Mouse (Mus musculus): ENCODE data around the gene Plcb4.
"Not testable (repeated sequence)": the region's sequence is repeated elsewhere in the genome, so short reads cannot be mapped to it uniquely, and the experiment has no call there.

Gene Plcb4

DNA sequence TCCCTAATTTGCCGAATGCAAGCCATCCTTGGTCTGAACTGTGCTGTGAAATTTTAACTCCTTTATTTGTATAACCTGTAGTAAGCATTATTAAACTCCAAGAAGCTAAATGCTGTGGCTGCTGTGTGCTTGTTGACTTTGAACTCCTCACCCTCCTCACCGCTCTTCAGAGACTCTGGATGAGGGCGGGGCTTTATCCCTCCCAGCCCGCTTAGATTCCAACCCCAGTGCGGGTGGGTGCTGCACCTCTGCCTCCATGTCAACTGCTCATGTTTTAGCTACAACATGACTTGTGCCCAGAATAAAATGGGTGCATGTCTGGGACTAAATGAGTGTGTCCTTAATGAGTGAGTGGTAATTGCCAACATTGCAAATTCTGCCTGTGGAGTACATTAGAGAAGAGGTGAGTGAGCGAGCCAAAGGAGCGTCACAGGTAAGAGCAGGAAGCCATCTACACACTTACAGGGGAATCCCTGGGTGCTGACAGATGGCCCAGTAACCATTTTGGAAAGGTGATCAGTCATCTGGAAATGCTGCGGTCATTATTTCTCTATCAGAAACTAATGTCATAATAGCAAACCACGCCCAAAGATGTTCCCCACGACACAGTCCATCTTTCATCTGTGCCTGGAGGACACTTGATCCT is 13.8 kb downstream of the Plcb4 start:
- no peak for DNase-seq (ENCODE audit: extremely low read depth, low read depth, low spot score)

DNA sequence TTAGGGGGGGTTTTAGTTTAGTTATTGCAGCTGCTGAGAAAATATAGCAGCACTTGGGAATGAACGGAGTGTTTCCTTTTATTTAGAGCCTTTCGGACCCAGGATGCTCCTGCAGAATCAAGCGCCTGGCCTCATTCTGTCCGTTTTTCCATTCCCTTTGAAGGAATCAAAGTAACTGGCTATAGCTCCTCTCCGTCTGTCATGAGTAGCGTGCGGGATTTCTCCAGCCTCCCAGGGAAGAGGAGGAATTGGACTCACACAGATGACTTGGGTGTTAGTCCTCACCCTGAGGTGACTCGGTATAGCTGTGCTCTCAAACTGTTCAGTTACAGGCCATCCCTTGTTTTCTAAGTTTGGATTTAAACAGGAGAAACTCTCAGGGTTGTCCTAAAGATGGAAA is 14.8 kb downstream of the Plcb4 start:
- no peak for DNase-seq (ENCODE audit: extremely low read depth, low read depth, low spot score)

DNA sequence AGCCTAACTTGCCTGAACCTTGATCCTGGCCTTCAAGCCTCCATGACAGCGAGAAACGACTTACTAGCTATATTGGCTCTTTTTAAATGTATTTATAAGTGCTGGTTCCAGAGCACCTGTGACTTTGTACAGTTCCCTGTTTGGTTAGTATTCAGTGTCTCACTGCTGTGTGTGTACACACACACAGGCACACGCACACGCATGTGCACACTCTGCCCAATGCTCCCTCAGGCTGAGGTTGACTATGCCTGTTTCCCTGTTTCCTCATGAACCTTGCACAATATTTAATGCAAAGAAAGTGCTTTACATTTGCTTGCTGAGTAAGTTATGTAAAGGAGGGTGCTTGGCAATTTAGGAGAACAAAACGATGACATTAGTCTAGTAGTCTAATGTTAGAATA is 16.5 kb downstream of the Plcb4 start:
- DNase-seq (ENCODE audit: extremely low read depth, low read depth, low spot score), result peak; percentile 52

DNA sequence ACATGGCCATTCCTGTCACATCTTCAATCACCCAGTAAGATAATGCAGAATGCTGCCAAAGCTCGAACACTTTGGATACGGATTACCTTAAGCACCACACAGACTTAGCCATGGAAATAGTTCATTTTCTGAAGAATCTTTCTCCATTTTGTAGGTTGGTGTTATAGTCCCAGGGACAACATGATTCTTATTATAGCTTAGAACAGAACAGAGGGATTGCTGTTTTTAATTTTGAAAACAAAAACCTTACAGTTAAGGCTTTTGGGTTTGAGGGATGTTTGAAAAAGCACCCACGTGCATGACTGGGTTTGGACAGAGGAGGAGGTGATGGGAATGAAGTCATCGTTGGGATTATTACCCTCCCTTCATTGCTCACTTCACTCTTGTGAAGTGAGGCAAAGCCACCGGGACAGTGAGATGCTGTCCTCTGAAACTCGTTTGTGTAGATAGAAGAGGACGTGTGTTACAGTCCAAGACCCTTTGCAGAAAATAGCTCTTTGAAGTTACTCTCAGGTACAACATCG is 18.2 kb downstream of the Plcb4 start:
- DNase-seq (ENCODE audit: extremely low read depth, low read depth, low spot score), result no peak

DNA sequence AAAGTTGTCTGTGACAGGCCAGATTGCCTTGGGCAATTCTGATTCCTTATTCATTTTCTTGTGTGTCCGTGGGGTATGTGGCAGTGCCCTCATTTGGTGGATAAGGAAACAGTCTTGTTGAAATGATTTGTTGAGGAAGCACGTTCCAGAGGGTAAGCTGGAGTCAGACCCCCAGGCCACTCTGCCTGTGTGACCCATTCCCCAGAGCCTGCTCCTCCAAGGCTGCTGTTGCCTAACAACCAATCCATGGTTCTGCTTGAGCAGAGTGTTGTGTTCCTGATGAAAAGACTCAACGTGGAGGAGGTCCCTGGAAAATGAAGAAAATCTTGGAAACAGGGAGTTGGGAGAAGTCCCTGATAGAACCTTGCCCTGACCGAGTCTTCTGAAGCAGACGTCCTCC is 18.8 kb downstream of the Plcb4 start:
- no peak for DNase-seq (ENCODE audit: extremely low read depth, low read depth, low spot score)

DNA sequence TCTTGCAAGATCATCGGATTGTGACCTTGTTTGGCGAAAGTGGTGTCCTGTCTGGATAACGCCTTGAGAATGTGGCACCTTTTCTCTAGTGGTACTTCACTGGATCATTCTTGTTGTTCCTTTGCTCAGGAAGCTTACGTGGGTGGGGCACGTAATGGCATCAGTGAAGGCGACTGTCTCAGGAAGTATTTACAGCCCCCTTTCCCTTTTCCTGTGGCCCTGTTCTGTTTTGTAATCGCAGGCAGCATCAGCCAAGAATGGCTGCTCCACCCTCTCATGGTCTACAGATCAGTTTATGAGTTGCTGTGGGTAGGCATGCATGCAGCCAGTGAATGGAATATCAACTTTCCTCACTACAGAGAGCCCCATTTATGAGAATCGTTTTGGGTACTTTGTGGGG is 21.2 kb downstream of the Plcb4 start:
- DNase-seq (ENCODE audit: extremely low read depth, low read depth, low spot score), result no peak

DNA sequence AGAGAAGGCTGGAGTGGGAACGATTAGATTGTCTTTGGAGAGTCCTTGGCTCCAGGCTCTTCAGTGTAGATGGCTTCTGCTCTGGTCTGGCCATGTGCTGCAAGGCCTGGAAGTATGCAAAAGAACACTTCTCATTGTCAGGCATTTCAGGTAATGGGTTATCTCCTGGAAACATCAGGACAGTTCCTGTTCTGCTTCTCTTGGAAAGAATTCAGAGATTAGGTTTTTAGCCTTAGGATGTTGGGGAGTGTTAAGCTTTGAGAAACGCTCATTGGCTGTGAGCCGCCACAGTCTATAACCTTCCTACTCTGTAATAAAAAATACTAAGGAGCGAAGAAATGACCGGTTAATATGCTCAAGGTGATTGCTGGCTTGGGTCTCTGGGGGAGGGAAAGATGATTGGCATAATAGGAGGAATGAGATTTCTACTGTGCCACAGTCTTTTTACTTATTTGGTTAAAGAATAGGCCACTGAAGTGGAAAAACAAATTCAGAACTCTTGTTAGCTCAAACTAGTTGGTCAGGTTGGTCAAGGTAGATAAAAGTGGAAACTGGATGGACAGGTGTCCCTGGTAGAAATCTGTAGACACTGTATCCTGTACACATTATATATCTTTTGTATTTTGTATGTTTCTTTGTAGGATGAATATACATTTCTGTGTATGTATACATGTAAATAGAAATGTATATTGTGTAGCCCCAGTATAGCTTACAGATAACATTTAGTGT is 21.8 kb downstream of the Plcb4 start:
- DNase-seq (ENCODE audit: extremely low read depth, low read depth, low spot score), result peak; percentile 89

DNA sequence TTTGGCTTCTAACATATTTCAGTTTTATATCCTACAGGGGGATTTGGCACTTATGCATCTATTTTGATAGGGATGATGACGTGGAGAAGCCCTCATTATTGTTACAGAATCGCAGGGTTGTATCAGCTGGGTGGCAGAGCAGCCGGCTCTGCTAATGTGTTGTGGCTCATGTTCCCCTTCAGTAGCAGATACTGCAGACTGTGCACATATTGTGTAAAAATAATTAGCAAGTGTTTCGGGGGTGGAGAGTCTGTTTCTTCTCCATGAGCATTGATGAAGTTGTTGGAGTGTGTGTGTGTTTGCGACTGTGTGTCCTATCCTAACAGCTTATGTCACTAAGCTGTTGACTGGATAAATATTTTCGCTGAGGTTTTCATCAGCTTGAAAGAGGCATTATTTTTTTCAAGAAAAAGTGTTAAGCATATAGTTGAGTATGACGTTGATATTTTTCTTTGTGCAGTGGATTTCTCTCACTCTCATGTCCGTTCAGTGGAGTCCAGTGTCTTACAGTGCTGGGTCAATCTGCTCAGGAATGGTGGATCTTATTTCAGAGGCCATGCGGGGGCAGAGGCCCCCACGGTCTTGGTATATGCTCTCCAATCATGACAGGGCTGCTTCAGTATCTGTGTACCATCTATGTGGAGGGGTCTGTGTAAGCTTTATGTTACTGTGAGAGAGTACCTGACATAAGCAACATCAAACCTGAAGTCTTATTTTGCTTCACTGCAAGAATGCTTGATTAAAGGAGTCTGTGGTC is 25.1 kb downstream of the Plcb4 start:
- no peak for DNase-seq (ENCODE audit: extremely low read depth, low read depth, low spot score)

DNA sequence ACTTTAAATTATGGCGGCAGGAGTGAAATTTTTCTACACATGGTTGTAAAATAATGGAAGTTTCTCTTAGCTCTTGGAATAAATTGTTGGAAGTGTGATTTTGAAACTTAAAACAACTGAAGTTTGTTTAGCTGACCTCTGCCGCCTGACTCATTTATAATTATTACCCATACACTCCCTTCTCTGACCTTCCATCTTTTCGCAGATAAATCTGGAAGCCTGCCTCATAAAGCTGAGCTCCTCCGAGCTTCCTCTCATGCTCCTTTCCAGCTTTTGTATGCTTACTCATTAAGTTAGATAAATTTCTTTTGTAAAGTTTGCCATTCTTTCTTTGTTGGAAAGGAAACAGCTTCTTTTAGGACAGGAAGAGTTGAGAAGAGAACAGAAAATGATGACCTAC is 27.9 kb downstream of the Plcb4 start:
- no peak for DNase-seq (ENCODE audit: extremely low read depth, low read depth, low spot score)

DNA sequence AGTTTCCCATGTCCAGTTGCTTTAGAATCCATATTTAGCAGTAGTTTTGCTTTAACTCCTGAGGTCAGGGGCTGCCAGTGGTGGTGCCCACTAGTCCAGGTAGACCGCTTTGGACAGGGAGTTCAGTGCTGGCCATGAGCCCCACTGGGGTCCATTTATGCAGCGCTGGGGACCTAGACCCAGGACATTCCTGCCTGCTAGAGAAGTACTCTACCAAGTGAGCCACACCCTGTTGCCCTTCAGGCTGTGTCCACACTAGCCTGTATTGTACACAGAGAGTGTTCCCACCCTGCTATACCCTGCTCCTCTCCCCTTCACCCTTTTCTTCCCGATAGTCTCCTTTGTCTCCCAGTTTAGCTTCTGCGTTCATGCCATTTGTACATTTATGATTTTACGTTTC is 28.8 kb downstream of the Plcb4 start:
- DNase-seq (ENCODE audit: extremely low read depth, low read depth, low spot score), result no peak

DNA sequence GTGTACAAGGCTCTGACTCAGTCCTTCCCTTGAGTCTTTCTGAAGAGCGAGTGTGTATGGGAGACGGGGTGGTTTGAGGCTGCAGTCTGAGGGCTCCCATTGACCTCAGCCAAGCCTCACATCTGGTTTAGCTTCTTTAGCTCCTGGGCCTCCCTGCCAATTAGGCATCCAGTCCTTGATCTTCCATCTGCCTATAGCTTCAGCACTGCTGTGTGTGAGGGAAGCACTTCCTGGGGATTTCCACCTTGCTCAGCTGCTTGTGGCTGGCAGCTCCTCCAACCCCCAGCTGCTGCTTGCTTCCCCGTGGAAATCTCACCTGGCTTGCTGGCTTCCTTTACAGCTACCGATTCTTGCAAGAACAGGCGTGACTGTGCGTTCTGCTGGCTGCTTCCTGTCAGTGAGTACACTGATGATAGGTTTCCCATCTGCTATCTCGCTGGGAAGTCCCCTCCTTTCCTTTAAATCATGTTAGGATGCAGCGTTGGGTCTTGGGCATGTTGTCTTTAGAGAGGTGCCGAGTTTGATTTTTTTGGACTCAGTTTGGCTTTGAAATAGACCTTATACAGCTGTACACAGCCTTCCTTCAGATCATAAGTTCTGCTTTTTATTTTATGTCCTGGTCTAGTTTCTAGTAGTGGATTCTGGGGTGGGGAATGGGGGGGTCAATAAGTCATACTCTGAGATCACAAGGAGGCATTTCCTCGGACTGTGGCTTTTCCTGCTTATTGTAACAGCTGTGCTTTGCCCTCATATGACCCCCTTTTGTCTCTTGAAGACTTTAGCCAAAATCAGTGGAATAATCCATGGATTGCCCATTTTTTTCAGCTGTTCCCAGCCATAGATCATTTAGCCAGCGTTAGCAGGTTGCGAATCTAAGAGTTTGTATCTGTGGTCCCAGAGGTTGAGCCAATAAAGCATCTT is 34.0 kb downstream of the Plcb4 start:
- DNase-seq (ENCODE audit: extremely low read depth, low read depth, low spot score), result no peak

DNA sequence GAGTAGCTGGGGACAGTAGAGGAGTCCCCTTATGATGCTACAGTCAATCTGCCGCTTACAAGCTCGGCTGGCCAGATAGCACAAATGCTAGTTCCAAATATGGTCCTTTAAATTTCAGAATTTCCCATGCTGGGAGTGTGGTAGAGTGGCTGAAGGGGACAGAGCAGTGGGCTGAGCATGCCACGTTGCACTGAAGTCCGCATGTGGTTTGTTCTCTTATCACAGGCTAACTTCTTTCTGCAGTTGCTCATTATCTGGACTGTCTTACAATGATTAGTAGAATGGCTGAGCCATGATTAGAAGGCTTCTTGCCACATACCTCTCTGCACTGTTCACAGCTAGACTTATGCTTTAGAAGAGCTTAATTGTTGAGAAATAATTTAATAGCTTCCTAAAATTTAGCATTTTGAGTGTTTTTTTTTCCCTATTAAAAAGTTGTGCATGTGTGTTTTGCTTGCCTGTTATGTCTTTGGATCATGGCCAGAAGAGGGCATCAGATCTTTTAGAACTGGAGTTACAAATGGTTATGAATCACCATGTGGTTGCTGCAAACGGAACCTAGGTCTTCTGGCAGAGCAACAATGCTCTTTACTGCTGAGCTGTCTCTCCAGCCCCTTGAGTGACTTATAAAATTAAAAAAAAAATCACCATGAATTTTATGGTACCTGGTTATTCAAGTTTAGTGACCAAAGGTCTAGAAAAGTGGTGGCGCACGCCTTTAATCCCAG is 42.0 kb downstream of the Plcb4 start:
- DNase-seq (ENCODE audit: extremely low read depth, low read depth, low spot score), result no peak

DNA sequence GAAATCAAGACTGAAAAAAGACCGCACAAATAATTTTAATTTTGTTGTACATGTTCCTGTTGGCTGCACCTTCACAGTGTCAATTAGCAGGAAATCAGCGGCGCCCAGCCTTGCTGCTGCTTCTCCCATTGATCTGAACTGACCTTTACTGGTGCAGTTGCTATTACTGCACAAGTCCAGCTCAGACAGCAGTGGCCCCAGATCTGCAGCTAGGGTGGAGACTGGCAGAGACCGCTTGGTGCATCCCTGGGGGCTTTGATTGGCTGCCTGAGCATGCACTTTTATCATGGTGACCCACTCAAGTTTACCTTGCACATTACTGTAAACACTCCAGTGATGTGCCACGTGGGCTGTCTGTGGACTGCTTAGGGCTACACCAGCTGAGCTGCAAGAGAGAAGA is 45.9 kb downstream of the Plcb4 start:
- no peak for DNase-seq (ENCODE audit: extremely low read depth, low read depth, low spot score)

DNA sequence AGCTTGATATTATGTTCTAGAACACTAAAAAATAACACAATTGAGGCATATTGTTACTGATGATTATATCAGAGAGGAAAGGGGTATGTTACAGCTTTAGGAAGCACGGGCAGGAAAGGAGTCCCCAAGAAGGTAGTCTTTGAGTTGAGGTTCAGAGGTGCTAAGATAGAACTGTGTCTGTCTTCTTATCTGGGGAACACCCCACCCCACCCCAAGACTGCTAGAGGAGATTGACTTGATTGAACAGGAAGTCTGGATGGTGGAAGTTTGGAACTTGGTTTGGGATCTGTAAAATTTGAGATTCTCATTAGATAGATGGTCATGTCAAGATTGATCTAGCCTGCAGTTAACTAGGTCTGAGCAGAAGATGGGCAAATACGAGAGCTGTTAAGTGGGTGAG is 48.5 kb downstream of the Plcb4 start:
- DNase-seq (ENCODE audit: extremely low read depth, low read depth, low spot score), result no peak

DNA sequence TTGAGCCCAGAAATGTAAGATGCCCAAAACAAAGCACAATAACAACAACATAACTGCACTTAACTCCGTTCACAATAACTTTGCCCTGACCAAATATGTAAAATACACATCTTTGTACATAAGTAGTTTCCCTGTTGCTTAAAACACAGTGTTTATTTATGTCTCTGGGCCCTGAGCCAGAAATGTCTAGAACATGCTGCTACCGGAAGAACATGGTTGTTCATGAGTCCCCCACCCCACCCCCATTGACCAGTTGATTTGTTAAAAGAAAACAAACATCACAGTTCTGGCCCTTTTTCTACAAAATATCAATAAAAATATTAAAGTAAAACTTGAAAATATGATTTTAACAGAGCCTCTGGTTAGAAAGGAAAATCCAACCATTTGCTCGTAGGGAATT is 49.6 kb downstream of the Plcb4 start:
- no peak for DNase-seq (ENCODE audit: extremely low read depth, low read depth, low spot score)

DNA sequence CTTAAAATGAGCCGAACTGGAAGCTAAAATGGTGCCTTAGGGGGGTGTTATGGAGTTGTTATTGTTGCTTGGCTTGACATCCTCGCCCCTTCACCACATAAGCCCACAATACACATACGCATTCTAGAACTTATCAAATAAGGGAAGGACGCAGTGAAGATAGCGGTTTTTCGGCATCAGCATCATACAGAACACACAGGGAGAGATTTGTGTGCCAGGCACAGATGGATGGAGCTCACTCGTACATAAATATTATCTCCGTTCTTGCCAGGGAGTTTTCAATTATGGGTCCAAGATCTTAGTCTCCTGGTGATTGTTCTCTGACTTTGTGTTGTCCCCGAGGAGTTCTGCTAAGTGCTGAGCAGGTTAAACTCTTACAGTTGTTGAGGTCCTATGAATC is 50.0 kb downstream of the Plcb4 start:
- no peak for DNase-seq (ENCODE audit: extremely low read depth, low read depth, low spot score)

DNA sequence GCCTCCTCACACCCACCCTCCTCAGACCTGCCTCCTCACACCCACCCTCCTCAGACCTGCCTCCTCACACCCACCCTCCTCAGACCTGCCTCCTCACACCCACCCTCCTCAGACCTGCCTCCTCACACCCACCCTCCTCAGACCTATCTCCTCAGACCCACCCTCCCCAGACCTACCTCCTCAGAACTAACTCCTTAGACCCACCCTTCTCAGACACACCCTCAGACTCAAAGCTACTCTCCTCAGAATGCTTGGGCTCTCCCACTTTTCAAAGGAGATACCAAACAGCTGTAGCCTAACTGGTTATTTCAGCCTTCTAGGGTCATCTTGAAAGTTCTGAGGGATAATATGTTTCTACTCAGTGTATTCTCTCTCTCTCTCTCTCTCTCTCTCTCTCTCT is 50.9 kb downstream of the Plcb4 start:
- not testable (repeated sequence) for DNase-seq (ENCODE audit: extremely low read depth, low read depth, low spot score)

DNA sequence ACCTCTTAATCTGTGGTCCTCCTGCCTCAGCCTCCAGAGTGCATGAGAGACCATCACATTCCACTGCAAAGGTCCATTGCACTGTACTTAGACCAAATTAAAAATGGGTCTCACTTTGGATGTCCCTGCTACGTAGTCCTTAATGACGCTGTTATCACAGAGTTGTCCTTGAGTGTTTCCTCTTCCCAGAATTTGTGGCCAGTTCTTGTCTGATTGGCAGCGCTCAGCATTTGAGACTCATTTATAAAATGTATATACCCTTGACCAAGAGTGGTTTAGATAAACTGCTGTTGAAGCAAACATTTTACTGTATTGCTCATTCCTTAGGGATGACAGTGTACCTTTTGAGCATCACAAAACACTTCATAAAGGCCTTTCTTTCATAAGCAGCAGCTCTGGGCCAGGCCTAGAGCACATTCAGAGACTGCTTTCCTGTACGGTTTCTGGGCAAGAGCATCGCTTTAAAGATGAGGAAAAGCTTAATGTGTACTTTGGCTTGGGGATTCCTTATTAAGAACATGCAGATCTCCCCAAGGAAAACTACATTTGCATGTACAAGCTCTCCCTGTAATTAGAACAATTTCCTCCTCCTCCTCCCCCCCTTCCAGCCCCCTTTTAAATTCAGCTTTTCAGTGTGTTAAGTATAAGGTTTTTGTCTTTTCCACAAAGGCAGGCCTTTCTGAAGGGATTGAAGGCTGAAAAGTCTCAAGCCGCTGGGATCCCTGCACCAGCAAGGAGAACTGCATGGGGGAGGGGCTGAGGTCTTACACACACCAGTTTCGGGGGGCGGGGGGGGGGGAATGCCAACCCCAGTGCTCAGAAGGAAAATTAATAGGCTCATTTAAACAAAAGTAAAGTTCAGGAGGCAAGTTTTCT is 52.5 kb downstream of the Plcb4 start:
- peak; percentile 76 for DNase-seq (ENCODE audit: extremely low read depth, low read depth, low spot score)

DNA sequence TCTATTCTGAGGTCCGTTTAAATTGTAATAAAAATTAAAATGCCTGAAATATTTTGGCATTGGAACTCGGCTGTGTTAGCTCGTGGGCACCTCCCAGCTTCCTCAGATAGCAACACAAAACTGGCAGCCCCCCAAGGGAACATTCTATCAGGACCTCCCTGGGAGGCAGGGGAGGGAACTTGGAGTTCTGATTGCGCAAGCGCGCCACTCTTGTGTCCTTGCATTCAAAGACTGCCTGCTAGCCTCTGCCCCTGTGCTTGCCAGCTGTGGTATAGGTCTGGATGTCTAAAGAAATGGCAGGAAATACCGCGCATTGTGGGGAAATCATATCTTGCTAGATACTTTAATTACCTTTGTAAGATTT is 53.1 kb downstream of the Plcb4 start:
- DNase-seq (ENCODE audit: extremely low read depth, low read depth, low spot score), result peak; percentile 93

Measured in fat pad, adult 2 months (tissue).